ENCODE assay signal across 9 mouse cellular contexts in genomic region chr1:55755742-55756141, GRCm38 (mm10).
A peak's percentile ranks its signal among the peaks of the same experiment; 100 is the strongest.
DNase-seq lines count a peak whose midpoint lies in the region; ATAC-seq and TF ChIP-seq lines count a peak whose summit lies in the region.
"Had no signal": no experiment of that assay in that cellular context is flagged by ENCODE, and none has a peak within 500 bp of the region (broad histone marks: within the 10 kb centered on the region; RNA-seq: fewer than 3 reads in every experiment).

No protein-coding gene starts in this region.

- DNase-seq in hindbrain, embryonic 14.5 days (ENCODE audit: low spot score) = peak; percentile 45
- DNase-seq in CD4-positive helper T cell, adult 2 months (ENCODE audit: low read depth, low spot score) = peak; percentile 46
- DNase-seq in layer of hippocampus, postnatal 10 days (ENCODE audit: low spot score in 2 of 2) = peak; percentile 66 to 69
- DNase-seq in retina, postnatal 1 day = peak; percentile 67

- H3K4me2 ChIP-seq in hindbrain, embryonic 14.5 days (replicated peaks) = no peak overlapping the region
- H3K4me2 ChIP-seq in hindbrain, embryonic 13.5 days = no peak overlapping the region

- H3K4me3 ChIP-seq in hindbrain, embryonic 14.5 days (replicated peaks; ENCODE audit: low read length) = no peak overlapping the region
- H3K4me3 ChIP-seq in hindbrain, embryonic 13.5 days = no peak overlapping the region
- H3K4me3 ChIP-seq in cortical plate, adult 2 months (ENCODE audit: insufficient read depth, low read length) = no peak overlapping the region

- peak; percentile 76 for TF ChIP-seq CTCF in cortical plate, adult 2 months (IDR thresholded peaks at IDR 0.05; ENCODE audit: extremely low read depth, insufficient read depth, low read length)

- no peak overlapping the region for H3K27ac ChIP-seq in hindbrain, embryonic 14.5 days
- no peak overlapping the region for H3K27ac ChIP-seq in hindbrain, embryonic 13.5 days
- H3K27ac ChIP-seq in cortical plate, adult 2 months (ENCODE audit: insufficient read depth, low read length) = no peak overlapping the region
- H3K27ac ChIP-seq: macrophage had no signal

- TF ChIP-seq POLR2A in cortical plate, adult 2 months (IDR thresholded peaks at IDR 0.05; ENCODE audit: extremely low read depth, insufficient read depth, low read length) = no peak

- no peak for ATAC-seq in hindbrain, embryonic 14.5 days (ENCODE audit: low FRiP score)
- ATAC-seq in hindbrain, embryonic 13.5 days (ENCODE audit: low FRiP score) = no peak
- peak; percentile 40 for ATAC-seq in activated CD4-positive, CD25-positive, alpha-beta regulatory T cell, adult 4 months
- ATAC-seq in erythroid progenitor cell, adult 5-6 weeks (replicated peaks; ENCODE audit: low FRiP score, poor library complexity, severe bottlenecking) = no peak

- no peaks in the 10 kb centered on the region for H3K36me3 ChIP-seq in hindbrain, embryonic 14.5 days (replicated peaks; ENCODE audit: control insufficient read depth, insufficient read depth)
- no peaks in the 10 kb centered on the region for H3K36me3 ChIP-seq in hindbrain, embryonic 13.5 days

- no peak overlapping the region for H3K9ac ChIP-seq in hindbrain, embryonic 14.5 days
- no peak overlapping the region for H3K9ac ChIP-seq in hindbrain, embryonic 13.5 days

- H3K4me1 ChIP-seq in hindbrain, embryonic 14.5 days (replicated peaks; ENCODE audit: control insufficient read depth, insufficient read depth, low read length) = no peaks in the 10 kb centered on the region
- no peaks in the 10 kb centered on the region for H3K4me1 ChIP-seq in hindbrain, embryonic 13.5 days (replicated peaks)
- H3K4me1 ChIP-seq in cortical plate, adult 2 months (ENCODE audit: control insufficient read depth, insufficient read depth, low read length) = no peaks in the 10 kb centered on the region

- 58% methylated on average over 10 of the region's 10 CpGs for WGBS in hindbrain, embryonic 14.5 days
- 61% methylated on average over 10 of the region's 10 CpGs for WGBS in hindbrain, embryonic 13.5 days

- H3K27me3 ChIP-seq in hindbrain, embryonic 14.5 days (ENCODE audit: control insufficient read depth, insufficient read depth, low read length) = no peaks in the 10 kb centered on the region
- no peaks in the 10 kb centered on the region for H3K27me3 ChIP-seq in hindbrain, embryonic 13.5 days

- no peaks in the 10 kb centered on the region for H3K9me3 ChIP-seq in hindbrain, embryonic 14.5 days (ENCODE audit: control insufficient read depth, low read length)
- H3K9me3 ChIP-seq in hindbrain, embryonic 13.5 days = no peaks in the 10 kb centered on the region
